Mouse (Mus musculus) ES-E14 (cell line): ENCODE results near the gene Shank3. TPM values are rescaled to one million over a fixed set of nuclear protein-coding genes. Genes with fewer than 3 reads are reported as not detected.

Source experiments
- DNase-seq: peaks from one replicate; pipeline ENCODE4 v3.0.0-alpha.2; 2013; ENCODE audit warnings: low read depth, low spot score
- H3K27ac ChIP-seq: 2 replicates; pipeline ENCODE4 v1.5.1; 2012; ENCODE audit warnings: low read depth, mild to moderate bottlenecking, low read length, moderate library complexity, mixed read lengths; ENCODE audit not compliant: poor library complexity, insufficient read depth, severe bottlenecking
- H3K36me3 ChIP-seq: 2 replicates; pipeline ENCODE4 v1.6.1; 2012; ENCODE audit warnings: mild to moderate bottlenecking, low read length, moderate library complexity, mixed read lengths; ENCODE audit not compliant: control insufficient read depth, poor library complexity, insufficient read depth, severe bottlenecking
- H3K4me1 ChIP-seq, 2 experiments: fragments of 150-350 bp in 1 of 2; sonication (generic) in 1 of 2; 2 replicates each; pipeline ENCODE4 v1.6.1; 2012; ENCODE audit warnings: low read length in 2 of 2, mild to moderate bottlenecking in 1 of 2, mixed read lengths in 1 of 2; ENCODE audit not compliant: control insufficient read depth in 2 of 2, insufficient read depth in 2 of 2, poor library complexity in 1 of 2
- H3K4me3 ChIP-seq, 2 experiments: fragments of 150-350 bp in 1 of 2; sonication (generic) in 1 of 2; 2 replicates each; pipeline ENCODE4 v1.5.1; 2012; ENCODE audit warnings: low read length in 2 of 2, low read depth in 1 of 2, mild to moderate bottlenecking in 1 of 2, mixed read lengths in 1 of 2; ENCODE audit not compliant: insufficient read depth in 1 of 2, poor library complexity in 1 of 2, severe bottlenecking in 1 of 2
- H3K9ac ChIP-seq: 2 replicates; pipeline ENCODE4 v1.6.1; 2012; ENCODE audit warnings: low read depth, mild to moderate bottlenecking, low read length, mixed read lengths; ENCODE audit not compliant: poor library complexity, insufficient read depth, severe bottlenecking
- H3K9me3 ChIP-seq: fragments of 150-350 bp; sonication (generic); 2 replicates; pipeline ENCODE4 v1.6.1; 2012; ENCODE audit warnings: low read depth, mild to moderate bottlenecking, low read length; ENCODE audit not compliant: control insufficient read depth, insufficient read depth
- CHD2 ChIP-seq: IDR thresholded peaks from 2 replicates; pipeline ENCODE4 v1.6.1; 2014; ENCODE audit warnings: mild to moderate bottlenecking, low read depth, low read length, inconsistent platforms
- HCFC1 ChIP-seq: IDR thresholded peaks from 2 replicates; pipeline ENCODE4 v1.6.1; 2012; ENCODE audit warnings: low read length, inconsistent platforms, borderline replicate concordance; ENCODE audit not compliant: insufficient read depth
- MAFK ChIP-seq: IDR thresholded peaks from 2 replicates; pipeline ENCODE4 v1.6.1; 2014; ENCODE audit warnings: mild to moderate bottlenecking, low read depth, low read length, inconsistent platforms; ENCODE audit not compliant: insufficient read depth
- ZC3H11A ChIP-seq: IDR thresholded peaks from 2 replicates; pipeline ENCODE4 v1.6.1; 2012; ENCODE audit warnings: low read depth, mild to moderate bottlenecking, inconsistent platforms, low read length, borderline replicate concordance
- ZNF384 ChIP-seq: IDR thresholded peaks from 2 replicates; pipeline ENCODE4 v1.6.1; 2012; ENCODE audit warnings: low read depth, low read length, inconsistent platforms
- in situ Hi-C, 2 experiments: fragments of 600-800 bp; cut with MboI; formaldehyde crosslinking; loops; one replicate each; pipeline ENCODE4 v1.15.1; 2025; ENCODE audit warnings: low sequenced_read_pairs in 2 of 2, inconsistent platforms in 1 of 2; ENCODE audit not compliant: unreplicated experiment in 2 of 2
- total RNA-seq: library from RNA; depleted of rRNA; stranded (reverse); fragments of 300-350 nt; gene quantifications from 2 replicates; pipeline ENCODE4 v1.2.3, GENCODE M21; 2012

The Shank3 gene
- total RNA-seq, 1 experiment, result 6.7 TPM

- H3K9ac ChIP-seq, result no peak overlapping the region
- in situ Hi-C loops, result no loop called here
- H3K36me3 ChIP-seq, result peaks cover 6% of the 10 kb centered on the region; the same call in 1 of the 2 replicates
- peaks cover 0 to 16% of the 10 kb centered on the region in 2 experiments; a peak in 1 of 4 replicates for H3K4me1 ChIP-seq
- no peak for DNase-seq
- TF ChIP-seq MAFK, result no peak
- no peak for TF ChIP-seq HCFC1
- TF ChIP-seq ZC3H11A, result no peak
- no peak for TF ChIP-seq ZNF384
- TF ChIP-seq CHD2, result no peak
- no peak overlapping the region for H3K4me3 ChIP-seq
- no peak overlapping the region for H3K27ac ChIP-seq
- H3K9me3 ChIP-seq, result no peaks in the 10 kb centered on the region
Measured at GRCm38 (mm10) chr15:89461321-89461720, 38.1 kb upstream of the Shank3 start.

GRCm38 (mm10) chr15:89462176-89462575 is 37.2 kb upstream of the Shank3 start:
- TF ChIP-seq CHD2 (no peak), ZNF384 (no peak), MAFK (no peak), ZC3H11A (no peak), HCFC1 (no peak)
- DNase-seq, result no peak
- H3K36me3 ChIP-seq, result peaks cover 6% of the 10 kb centered on the region; the same call in 1 of the 2 replicates
- in situ Hi-C loops, result no loop called here
- peaks cover 0 to 14% of the 10 kb centered on the region in 2 experiments; a peak in 1 of 4 replicates for H3K4me1 ChIP-seq
- no peak overlapping the region for H3K4me3 ChIP-seq
- no peak overlapping the region for H3K27ac ChIP-seq
- no peak overlapping the region for H3K9ac ChIP-seq
- no peaks in the 10 kb centered on the region for H3K9me3 ChIP-seq

GRCm38 (mm10) chr15:89463334-89464235 is 35.8 kb upstream of the Shank3 start:
- Histone ChIP-seq H3K4me1 (peaks cover 2 to 9% of the 10 kb centered on the region in 2 experiments; a peak in 2 of 4 replicates), H3K4me3 (no peak overlapping the region), H3K27ac (no peak overlapping the region), H3K9ac (no peak overlapping the region), H3K9me3 (no peaks in the 10 kb centered on the region), H3K36me3 (peaks cover 6% of the 10 kb centered on the region; the same call in 1 of the 2 replicates)
- no peak for TF ChIP-seq MAFK
- TF ChIP-seq ZC3H11A, result no peak
- no peak for TF ChIP-seq HCFC1
- in situ Hi-C loops, result no loop called here
- DNase-seq, result no peak

DNA sequence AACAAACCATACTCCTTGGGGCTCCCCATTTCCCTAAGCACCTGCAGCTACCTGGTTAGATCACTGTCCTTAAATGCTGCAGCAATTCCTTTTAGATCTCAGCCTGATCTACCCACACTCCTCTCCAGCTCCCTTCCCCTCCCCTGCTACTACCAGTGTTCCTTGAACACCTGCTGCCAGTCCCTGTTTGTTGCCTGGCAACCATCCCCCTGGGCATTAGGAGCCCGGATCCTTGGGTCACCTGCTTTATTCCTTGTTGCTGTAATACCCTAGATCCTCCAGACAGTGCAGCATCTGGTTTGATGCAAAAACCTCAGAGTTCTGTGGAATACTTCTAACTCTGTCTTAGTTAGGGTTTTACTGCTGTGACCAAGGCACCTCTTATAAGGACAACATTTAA is 34.4 kb upstream of the Shank3 start:
- Histone ChIP-seq H3K9ac (no peak overlapping the region), H3K27ac (no peak overlapping the region), H3K9me3 (no peaks in the 10 kb centered on the region), H3K4me3 (no peak overlapping the region), H3K36me3 (no peaks in the 10 kb centered on the region), H3K4me1 (peaks cover 6 to 9% of the 10 kb centered on the region in 2 experiments; a peak in 2 of 4 replicates)
- in situ Hi-C loops, result no loop called here
- DNase-seq, result no peak
- TF ChIP-seq ZNF384 (peak; percentile 82; the same call in 1 of the 2 replicates), ZC3H11A (no peak), HCFC1 (no peak)
